Mouse (Mus musculus) hematopoietic stem cell, adult 5-6 weeks (primary cell): Measurements from ENCODE around the gene Pabpn1l. TPM values are rescaled to one million over a fixed set of nuclear protein-coding genes. Genes with fewer than 3 reads are reported as not detected.

ENCODE experiments used
- ATAC-seq, 2 experiments: fragments of 125-278 bp in 1 of 2; replicated peaks in 1 of 2; 2 replicates each; pipeline ENCODE4 v1.8.0; 2016 to 2017; ENCODE audit warnings: inconsistent platforms in 2 of 2, mild to moderate bottlenecking in 2 of 2, moderate number of reproducible peaks in 2 of 2, low read depth in 1 of 2, moderate TSS enrichment in 1 of 2; ENCODE audit not compliant: low FRiP score in 2 of 2, poor library complexity in 2 of 2, severe bottlenecking in 2 of 2, insufficient read depth in 1 of 2, low TSS enrichment in 1 of 2
- total RNA-seq: library from RNA; stranded (forward); fragments of 172-1452, 232-1000 nt; gene quantifications from 2 replicates; pipeline ENCODE4 v1.2.3, GENCODE M21; 2017

Pabpn1l gene
- total RNA-seq, 1 experiment from 2014 or later, result not detected

GRCm38 (mm10) chr8:122571750-122572267 lies 50.7 kb downstream of the Pabpn1l start:
- ATAC-seq, result no peak

- ATAC-seq, result no peak
Measured at GRCm38 (mm10) chr8:122571153-122571552, 51.4 kb downstream of the Pabpn1l start.

DNA sequence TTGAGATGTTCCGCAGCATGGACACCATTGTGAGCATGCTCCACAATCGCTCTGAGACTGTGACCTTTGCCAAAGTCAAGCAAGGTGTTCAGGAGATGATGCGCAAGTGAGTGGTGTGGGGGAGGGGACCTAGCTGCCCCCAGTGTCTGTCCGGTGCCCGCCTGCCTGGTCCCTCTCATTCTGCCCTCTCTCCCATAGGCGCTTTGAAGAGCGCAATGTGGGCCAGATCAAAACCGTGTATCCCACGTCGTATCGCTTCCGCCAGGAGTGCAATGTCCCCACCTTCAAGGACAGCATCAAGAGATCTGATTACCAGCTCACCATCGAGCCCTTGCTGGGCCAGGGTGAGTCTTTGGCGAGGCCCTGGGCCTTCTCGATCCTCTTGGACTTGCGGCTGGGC lies 52.5 kb downstream of the Pabpn1l start:
- no peak for ATAC-seq

Other genes starting within 250 kb of the Pabpn1l start
- 71.2 and 73.6 TPM in 2 replicates for gene Zc3h18, start 246.1 kb downstream of the Pabpn1l start, total RNA-seq
- gene Il17c, start 200.7 kb downstream of the Pabpn1l start, total RNA-seq, result not detected in 2 replicates
- 35.2 and 89.7 TPM in 2 replicates for gene Cyba, start 189.8 kb downstream of the Pabpn1l start, total RNA-seq
- 4.8 and 6.7 TPM in 2 replicates for gene Mvd, start 179.3 kb downstream of the Pabpn1l start, total RNA-seq
- not detected in 2 replicates for gene Snai3, start 162.0 kb downstream of the Pabpn1l start, total RNA-seq
- 49.4 and 52.2 TPM in 2 replicates for gene Rnf166, start 146.7 kb downstream of the Pabpn1l start, total RNA-seq
- gene Ctu2, start 146.6 kb downstream of the Pabpn1l start, total RNA-seq, result 10.0 and 10.2 TPM in 2 replicates
- 12.9 and 23.6 TPM in 2 replicates for gene Piezo1, start 71.4 kb downstream of the Pabpn1l start, total RNA-seq
- gene Cdt1, start 54.7 kb downstream of the Pabpn1l start, total RNA-seq, result 30.8 and 33.1 TPM in 2 replicates
- 80.7 and 87.1 TPM in 2 replicates for gene Aprt, start 45.8 kb downstream of the Pabpn1l start, total RNA-seq
- gene Galns, start 11.3 kb downstream of the Pabpn1l start, total RNA-seq, result 13.9 and 15.1 TPM in 2 replicates
- 9.6 and 19.3 TPM in 2 replicates for gene Trappc2l, start 11.1 kb downstream of the Pabpn1l start, total RNA-seq
- 15.9 and 20.5 TPM in 2 replicates for gene Cbfa2t3, start 76.4 kb upstream of the Pabpn1l start, total RNA-seq
- gene Acsf3, start 152.7 kb upstream of the Pabpn1l start, total RNA-seq, result 5.8 and 15.1 TPM in 2 replicates
- not detected in 2 replicates for gene Cdh15, start 225.2 kb upstream of the Pabpn1l start, total RNA-seq